Mouse (Mus musculus): ENCODE measurements at regions not wholly inside any gene's neighbourhood (a gene's known extent, or its start where the extent isn't known, plus 50 kb on each side); places are given as distances from the start of the nearest gene placed in this dataset.

- TF ChIP-seq CHD1 (IDR thresholded peaks at IDR 0.05; ENCODE audit: low read depth, low read length) (no peak), MAX (IDR thresholded peaks at IDR 0.05; ENCODE audit: low read length) (no peak)
Observed at GRCm38 (mm10) chr6:147760113-147760512, 284.5 kb downstream of the Ccdc91 start (continued).

DNA sequence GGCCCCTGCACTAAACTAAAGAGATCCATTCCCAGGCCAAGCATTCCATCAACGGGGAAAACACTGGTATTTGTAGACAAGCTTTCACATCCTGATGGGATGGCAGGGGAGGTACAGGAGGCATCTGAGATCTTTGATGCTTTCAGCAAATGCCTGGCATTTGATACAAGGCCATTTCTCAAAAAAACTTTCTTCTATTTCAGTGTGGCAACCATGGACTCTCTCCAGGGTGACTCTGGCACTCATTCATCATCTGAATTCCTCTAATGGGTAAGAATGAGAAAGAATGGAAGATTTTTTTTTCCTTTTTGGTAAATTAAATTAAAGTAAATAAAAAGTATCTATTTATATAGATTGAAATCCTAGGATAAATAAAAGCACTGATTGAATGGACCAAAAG is 281.8 kb upstream of the Far2 start:
- Histone ChIP-seq H3K9me3 (replicated peaks; ENCODE audit: low read length) (no peaks in the 10 kb centered on the region), H3K4me1 (ENCODE audit: control insufficient read depth in 1 of 2, insufficient read depth in 2 of 2) (no peaks in the 10 kb centered on the region), H3K4me2 (ENCODE audit: insufficient read depth, low read depth, poor library complexity, severe bottlenecking) (no peak overlapping the region), H3K4me3 (replicated peaks in 1 of 3; ENCODE audit: low read depth in 2 of 3, low read length in 2 of 3, poor library complexity in 1 of 3) (no peak overlapping the region), H3K9ac (ENCODE audit: insufficient read depth, low read depth) (no peak overlapping the region), H3K36me3 (replicated peaks in 1 of 2; ENCODE audit: control insufficient read depth in 1 of 2, insufficient read depth in 1 of 2, low read length in 1 of 2) (no peaks in the 10 kb centered on the region), H3K27ac (ENCODE audit: insufficient read depth, low read depth) (no peak overlapping the region), H3K79me2 (replicated peaks; ENCODE audit: control insufficient read depth, extremely low read depth, insufficient read depth, poor library complexity, severe bottlenecking) (no peaks in the 10 kb centered on the region), H3K27me3 (replicated peaks) (no peaks in the 10 kb centered on the region)
- in situ Hi-C loops (cut with MboI; ENCODE audit: low pct_ligation_motif_present, low pct_unique_long_range_greater_than_20kb, low sequenced_read_pairs) (no loop called here), dilution Hi-C loops (cut with MboI; ENCODE audit: extremely low pct_ligation_motif_present, extremely low pct_unique_long_range_greater_than_20kb, low sequenced_read_pairs) (no loop called here)
- TF ChIP-seq MAZ (IDR thresholded peaks at IDR 0.05; ENCODE audit: low read depth, low read length) (no peak), MYC (IDR thresholded peaks at IDR 0.05; ENCODE audit: low read depth, low read length) (no peak), PAX5 (IDR thresholded peaks at IDR 0.05; ENCODE audit: low read length) (no peak), E2F4 (IDR thresholded peaks at IDR 0.05; ENCODE audit: insufficient replicate concordance, low read depth, low read length) (no peak), RCOR1 (conservative IDR thresholded peaks at IDR 0.05; ENCODE audit: low read depth, low read length) (no peak), KAT2A (IDR thresholded peaks at IDR 0.05; ENCODE audit: insufficient replicate concordance, low read length) (no peak), USF1 (IDR thresholded peaks at IDR 0.05; ENCODE audit: low read depth, low read length) (no peak), JUND (conservative IDR thresholded peaks at IDR 0.05; ENCODE audit: low read depth, low read length) (no peak), ZC3H11A (IDR thresholded peaks at IDR 0.05; ENCODE audit: low read depth, low read length) (no peak), TCF12 (IDR thresholded peaks at IDR 0.05; ENCODE audit: low read depth, low read length) (no peak), GABPA (IDR thresholded peaks at IDR 0.05; ENCODE audit: insufficient replicate concordance, low read depth, low read length) (no peak), SMC3 (IDR thresholded peaks at IDR 0.05; ENCODE audit: low read depth, low read length) (no peak), POLR2AphosphoS2 (IDR thresholded peaks at IDR 0.05; ENCODE audit: low read depth, low read length) (no peak)
- DNase-seq (ENCODE audit: extremely low read depth): no peak

- Histone ChIP-seq H3K4me3 (replicated peaks in 1 of 3; ENCODE audit: low read depth in 2 of 3, low read length in 2 of 3, poor library complexity in 1 of 3) (no peak overlapping the region), H3K36me3 (replicated peaks in 1 of 2; ENCODE audit: control insufficient read depth in 1 of 2, insufficient read depth in 1 of 2, low read length in 1 of 2) (no peaks in the 10 kb centered on the region), H3K9me3 (replicated peaks; ENCODE audit: low read length) (no peaks in the 10 kb centered on the region), H3K79me2 (replicated peaks; ENCODE audit: control insufficient read depth, extremely low read depth, insufficient read depth, poor library complexity, severe bottlenecking) (no peaks in the 10 kb centered on the region), H3K27me3 (replicated peaks) (no peaks in the 10 kb centered on the region), H3K27ac (ENCODE audit: insufficient read depth, low read depth) (no peak overlapping the region), H3K4me2 (ENCODE audit: insufficient read depth, low read depth, poor library complexity, severe bottlenecking) (no peak overlapping the region), H3K9ac (ENCODE audit: insufficient read depth, low read depth) (no peak overlapping the region), H3K4me1 (ENCODE audit: control insufficient read depth in 1 of 2, insufficient read depth in 2 of 2) (no peaks in the 10 kb centered on the region)
- dilution Hi-C loops (cut with MboI; ENCODE audit: extremely low pct_ligation_motif_present, extremely low pct_unique_long_range_greater_than_20kb, low sequenced_read_pairs): no loop called here
- TF ChIP-seq USF1 (IDR thresholded peaks at IDR 0.05; ENCODE audit: low read depth, low read length): no peak
- TF ChIP-seq CHD1 (IDR thresholded peaks at IDR 0.05; ENCODE audit: low read depth, low read length): no peak
- no peak for TF ChIP-seq POLR2A (IDR thresholded peaks at IDR 0.05; ENCODE audit: low read depth, low read length)
- TF ChIP-seq CHD2 (IDR thresholded peaks at IDR 0.05; ENCODE audit: low read length): no peak
- TF ChIP-seq SIN3A (IDR thresholded peaks at IDR 0.05; ENCODE audit: low read length): no peak
- TF ChIP-seq MYC (IDR thresholded peaks at IDR 0.05; ENCODE audit: low read depth, low read length): no peak
- TF ChIP-seq CTCF (conservative IDR thresholded peaks at IDR 0.05 in 1 of 2, IDR thresholded peaks at IDR 0.05 in 1 of 2; ENCODE audit: low read depth in 2 of 2, low read length in 2 of 2): no peak
- no peak for TF ChIP-seq RCOR1 (conservative IDR thresholded peaks at IDR 0.05; ENCODE audit: low read depth, low read length)
- no peak for TF ChIP-seq UBTF (IDR thresholded peaks at IDR 0.05; ENCODE audit: low read depth, low read length)
- no peak for TF ChIP-seq PAX5 (IDR thresholded peaks at IDR 0.05; ENCODE audit: low read length)
- no peak for DNase-seq (ENCODE audit: extremely low read depth)
- in situ Hi-C loops (cut with MboI; ENCODE audit: low pct_ligation_motif_present, low pct_unique_long_range_greater_than_20kb, low sequenced_read_pairs): no loop called here
Observed at GRCm38 (mm10) chr6:147769180-147769579, 277.9 kb upstream of the Far2 start.

Data from CH12.LX (cell line).